Mouse (Mus musculus): Measurements from ENCODE around the gene Erc2. TPM values are rescaled to one million over a fixed set of nuclear protein-coding genes. Genes with fewer than 3 reads are reported as not detected.

Gene Erc2
- total and polyA plus RNA-seq, 2 experiments from 2014 or later: 0.11 to 1.7 TPM

DNA sequence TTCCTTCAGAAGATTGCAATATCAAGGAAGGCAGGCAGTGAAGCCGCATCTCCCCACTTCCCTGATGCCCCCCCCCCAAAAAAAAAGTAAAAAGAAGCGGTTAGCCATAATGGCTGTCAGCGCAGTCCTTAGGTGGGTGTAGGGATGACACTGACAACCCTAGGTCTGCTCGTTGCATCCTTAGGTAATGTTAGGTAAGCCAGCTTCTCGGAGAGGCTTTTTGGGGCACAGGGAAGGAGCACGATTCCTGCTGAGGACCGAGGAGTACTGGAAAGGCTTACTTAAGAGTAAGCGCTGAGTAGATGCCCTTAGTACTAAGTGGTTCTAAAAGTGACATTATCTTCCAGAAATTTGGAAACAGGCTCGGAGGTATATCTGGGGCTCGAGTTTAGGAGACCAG, 52.3 kb downstream of the Erc2 start:
- DNase-seq (ENCODE audit: low spot score): no peak
- no peak overlapping the region for H3K4me3 ChIP-seq (ENCODE audit: low read depth, low read length)
- 78% methylated on average over 10 of the region's 10 CpGs for WGBS
- H3K27me3 ChIP-seq (ENCODE audit: control insufficient read depth, insufficient read depth, low read length): no peaks in the 10 kb centered on the region
- H3K4me1 ChIP-seq (ENCODE audit: control insufficient read depth, insufficient read depth): no peaks in the 10 kb centered on the region
- H3K36me3 ChIP-seq (replicated peaks; ENCODE audit: control insufficient read depth, insufficient read depth, low read length): no peaks in the 10 kb centered on the region
- H3K27ac ChIP-seq (ENCODE audit: low read depth): no peak overlapping the region
- no peak overlapping the region for H3K9ac ChIP-seq (replicated peaks; ENCODE audit: low read depth, low read length)
- no peak overlapping the region for H3K4me2 ChIP-seq (ENCODE audit: low read depth, low read length)
- no peak for TF ChIP-seq CTCF (IDR thresholded peaks at IDR 0.05; ENCODE audit: low read depth)
- no peak for TF ChIP-seq EP300 (IDR thresholded peaks at IDR 0.05; ENCODE audit: low read depth)
- H3K9me3 ChIP-seq (replicated peaks; ENCODE audit: control insufficient read depth, low read length): no peaks in the 10 kb centered on the region
- no peak for ATAC-seq (ENCODE audit: insufficient read depth, low read depth)

DNA sequence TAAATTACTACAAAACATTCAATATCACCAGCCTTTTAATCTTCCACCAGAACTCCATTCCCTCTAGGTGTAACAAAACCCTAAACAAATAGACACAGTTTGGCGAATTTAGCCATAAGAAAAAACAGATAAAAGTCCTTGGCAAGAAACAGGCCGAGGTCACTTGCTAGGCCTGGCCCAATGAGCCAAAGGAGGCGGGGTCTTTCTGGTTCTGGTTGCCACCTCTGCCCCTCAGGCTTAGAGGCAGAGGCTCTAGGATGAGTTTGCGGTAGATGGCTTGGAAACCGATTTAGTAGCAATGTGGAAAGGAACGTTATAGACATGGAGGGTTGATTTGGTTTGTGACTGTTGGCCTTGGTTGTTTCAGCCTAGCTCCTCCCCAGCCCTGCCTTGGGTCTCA, 52.8 kb downstream of the Erc2 start:
- no peak for ATAC-seq (ENCODE audit: insufficient read depth, low read depth)
- WGBS: 75% methylated on average over 6 of the region's 6 CpGs
- no peak for TF ChIP-seq EP300 (IDR thresholded peaks at IDR 0.05; ENCODE audit: low read depth)
- TF ChIP-seq CTCF (IDR thresholded peaks at IDR 0.05; ENCODE audit: low read depth): no peak

DNA sequence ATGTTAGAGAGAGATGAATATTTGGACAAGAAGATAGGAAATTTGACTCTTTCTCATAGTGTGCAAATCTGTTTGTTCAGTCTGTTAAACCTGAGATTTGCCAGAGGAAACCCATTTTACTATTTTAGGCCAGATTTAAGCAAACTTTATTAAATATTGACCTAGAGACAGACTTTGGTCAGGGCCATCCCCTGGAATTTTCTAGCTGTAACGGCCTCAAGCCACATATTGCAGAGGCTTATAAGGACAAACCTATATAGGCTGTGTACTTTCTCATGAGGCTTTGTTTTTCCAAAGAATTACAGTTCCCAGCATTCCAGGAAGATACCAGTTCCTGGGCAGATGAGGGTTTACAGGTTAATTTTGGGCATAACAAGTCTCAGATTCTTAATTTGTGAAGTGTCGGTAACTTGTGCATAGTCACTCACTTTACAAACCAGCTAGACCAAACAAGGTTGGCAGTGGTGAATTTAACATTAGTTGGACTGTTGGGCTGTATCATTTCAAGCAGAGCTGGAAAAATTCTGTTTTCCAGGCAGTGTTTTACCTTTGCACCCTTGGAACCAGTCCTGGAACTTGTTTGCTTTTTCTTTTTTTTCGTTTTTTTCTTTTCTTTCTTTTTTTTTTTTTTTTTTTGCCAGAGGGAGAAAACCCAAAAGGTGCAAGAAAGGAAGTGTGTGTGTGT, 60.3 kb downstream of the Erc2 start:
- no peaks in the 10 kb centered on the region for H3K9me3 ChIP-seq (replicated peaks; ENCODE audit: control insufficient read depth, low read length)
- no peak overlapping the region for H3K9ac ChIP-seq (replicated peaks; ENCODE audit: low read depth, low read length)
- H3K4me1 ChIP-seq (ENCODE audit: control insufficient read depth, insufficient read depth): no peaks in the 10 kb centered on the region
- H3K4me2 ChIP-seq (ENCODE audit: low read depth, low read length): no peak overlapping the region
- TF ChIP-seq CTCF (IDR thresholded peaks at IDR 0.05; ENCODE audit: low read depth) (no peak), EP300 (IDR thresholded peaks at IDR 0.05; ENCODE audit: low read depth) (no peak)
- DNase-seq (ENCODE audit: low spot score): no peak
- no peak for ATAC-seq (ENCODE audit: insufficient read depth, low read depth)
- H3K27ac ChIP-seq (ENCODE audit: low read depth): no peak overlapping the region
- H3K36me3 ChIP-seq (replicated peaks; ENCODE audit: control insufficient read depth, insufficient read depth, low read length): no peaks in the 10 kb centered on the region
- H3K4me3 ChIP-seq (ENCODE audit: low read depth, low read length): no peak overlapping the region
- 71% methylated on average over 3 of the region's 3 CpGs for WGBS
- H3K27me3 ChIP-seq (ENCODE audit: control insufficient read depth, insufficient read depth, low read length): no peaks in the 10 kb centered on the region

More for the DNA sequence above, 52.8 kb downstream of the Erc2 start:
- no peak overlapping the region for H3K4me3 ChIP-seq (ENCODE audit: low read depth, low read length)
- no peak for DNase-seq (ENCODE audit: low spot score)
- H3K27ac ChIP-seq (ENCODE audit: low read depth): no peak overlapping the region
- no peaks in the 10 kb centered on the region for H3K9me3 ChIP-seq (replicated peaks; ENCODE audit: control insufficient read depth, low read length)
- no peaks in the 10 kb centered on the region for H3K4me1 ChIP-seq (ENCODE audit: control insufficient read depth, insufficient read depth)
- H3K4me2 ChIP-seq (ENCODE audit: low read depth, low read length): no peak overlapping the region
- no peaks in the 10 kb centered on the region for H3K27me3 ChIP-seq (ENCODE audit: control insufficient read depth, insufficient read depth, low read length)
- H3K9ac ChIP-seq (replicated peaks; ENCODE audit: low read depth, low read length): no peak overlapping the region
- no peaks in the 10 kb centered on the region for H3K36me3 ChIP-seq (replicated peaks; ENCODE audit: control insufficient read depth, insufficient read depth, low read length)

DNA sequence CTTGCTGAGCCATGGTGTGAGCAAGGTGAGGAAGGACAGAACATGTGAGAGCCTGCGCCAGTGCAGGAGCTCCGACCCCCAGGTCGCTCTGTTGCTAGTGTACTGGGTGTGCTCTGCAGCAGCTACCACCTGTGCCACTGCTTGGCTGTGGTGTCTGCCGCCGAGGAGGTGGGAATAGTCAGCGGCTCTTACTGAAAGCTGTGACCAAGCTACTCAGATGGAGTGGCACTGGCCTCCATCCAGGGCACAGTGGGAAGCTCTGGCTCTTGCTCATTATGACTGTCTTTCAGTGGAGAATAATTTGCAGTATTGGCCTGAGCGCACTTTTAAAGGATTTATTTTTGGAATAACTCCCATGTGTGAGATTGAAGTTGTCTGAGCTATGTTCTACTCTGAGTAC, 73.6 kb downstream of the Erc2 start:
- no peaks in the 10 kb centered on the region for H3K9me3 ChIP-seq (replicated peaks; ENCODE audit: control insufficient read depth, low read length)
- H3K27ac ChIP-seq (ENCODE audit: low read depth): no peak overlapping the region
- no peak for TF ChIP-seq EP300 (IDR thresholded peaks at IDR 0.05; ENCODE audit: low read depth)
- no peak for TF ChIP-seq CTCF (IDR thresholded peaks at IDR 0.05; ENCODE audit: low read depth)
- no peak for ATAC-seq (ENCODE audit: insufficient read depth, low read depth)
- no peak overlapping the region for H3K4me2 ChIP-seq (ENCODE audit: low read depth, low read length)
- 87% methylated on average over 7 of the region's 7 CpGs for WGBS
- H3K27me3 ChIP-seq (ENCODE audit: control insufficient read depth, insufficient read depth, low read length): no peaks in the 10 kb centered on the region
- H3K36me3 ChIP-seq (replicated peaks; ENCODE audit: control insufficient read depth, insufficient read depth, low read length): no peaks in the 10 kb centered on the region
- no peak for DNase-seq (ENCODE audit: low spot score)
- H3K9ac ChIP-seq (replicated peaks; ENCODE audit: low read depth, low read length): no peak overlapping the region
- no peak overlapping the region for H3K4me3 ChIP-seq (ENCODE audit: low read depth, low read length)
- H3K4me1 ChIP-seq (ENCODE audit: control insufficient read depth, insufficient read depth): no peaks in the 10 kb centered on the region

GRCm38 (mm10) chr14:27717364-27717763, 95.1 kb downstream of the Erc2 start:
- WGBS: 72% methylated on average over 7 of the region's 7 CpGs
- Histone ChIP-seq H3K9me3 (replicated peaks; ENCODE audit: control insufficient read depth, low read length) (no peaks in the 10 kb centered on the region), H3K27me3 (ENCODE audit: control insufficient read depth, insufficient read depth, low read length) (no peaks in the 10 kb centered on the region), H3K27ac (ENCODE audit: low read depth) (no peak overlapping the region), H3K9ac (replicated peaks; ENCODE audit: low read depth, low read length) (no peak overlapping the region), H3K4me2 (ENCODE audit: low read depth, low read length) (no peak overlapping the region), H3K36me3 (replicated peaks; ENCODE audit: control insufficient read depth, insufficient read depth, low read length) (no peaks in the 10 kb centered on the region), H3K4me1 (ENCODE audit: control insufficient read depth, insufficient read depth) (no peaks in the 10 kb centered on the region), H3K4me3 (ENCODE audit: low read depth, low read length) (no peak overlapping the region)
- no peak for ATAC-seq (ENCODE audit: insufficient read depth, low read depth)
- DNase-seq (ENCODE audit: low spot score): no peak
- TF ChIP-seq EP300 (IDR thresholded peaks at IDR 0.05; ENCODE audit: low read depth) (no peak), CTCF (IDR thresholded peaks at IDR 0.05; ENCODE audit: low read depth) (no peak)

DNA sequence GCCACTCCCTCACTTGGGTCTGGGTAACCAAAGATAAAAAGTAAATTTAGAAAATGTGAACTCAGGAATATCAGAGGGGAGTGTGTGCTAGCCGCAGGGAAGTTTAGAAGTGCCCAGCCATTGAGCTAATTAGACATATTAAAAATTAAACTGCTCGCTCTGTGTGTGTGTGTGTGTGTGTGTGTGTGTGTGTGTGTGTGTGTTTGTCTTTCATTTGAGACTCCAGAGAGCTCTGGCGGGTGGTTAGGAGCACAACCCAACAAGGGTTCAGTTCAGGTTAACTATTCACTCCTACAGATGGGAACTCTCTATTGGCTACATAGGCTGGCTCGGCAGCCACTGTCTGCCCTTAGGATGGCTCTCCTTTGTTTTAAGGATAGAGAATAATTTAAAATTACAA, 97.4 kb downstream of the Erc2 start:
- DNase-seq (ENCODE audit: low spot score): no peak
- H3K27me3 ChIP-seq (ENCODE audit: control insufficient read depth, insufficient read depth, low read length): no peaks in the 10 kb centered on the region
- no peaks in the 10 kb centered on the region for H3K36me3 ChIP-seq (replicated peaks; ENCODE audit: control insufficient read depth, insufficient read depth, low read length)
- 67% methylated on average over 4 of the region's 4 CpGs for WGBS
- H3K9ac ChIP-seq (replicated peaks; ENCODE audit: low read depth, low read length): no peak overlapping the region
- H3K4me3 ChIP-seq (ENCODE audit: low read depth, low read length): no peak overlapping the region
- H3K4me2 ChIP-seq (ENCODE audit: low read depth, low read length): no peak overlapping the region
- H3K27ac ChIP-seq (ENCODE audit: low read depth): no peak overlapping the region
- H3K9me3 ChIP-seq (replicated peaks; ENCODE audit: control insufficient read depth, low read length): no peaks in the 10 kb centered on the region
- no peak for ATAC-seq (ENCODE audit: insufficient read depth, low read depth)
- TF ChIP-seq EP300 (IDR thresholded peaks at IDR 0.05; ENCODE audit: low read depth) (no peak), CTCF (IDR thresholded peaks at IDR 0.05; ENCODE audit: low read depth) (no peak)
- H3K4me1 ChIP-seq (ENCODE audit: control insufficient read depth, insufficient read depth): no peaks in the 10 kb centered on the region
